Mouse (Mus musculus) neural tube, embryonic 14.5 days (tissue): ENCODE measurements at regions not wholly inside any gene's neighbourhood (a gene's known extent, or its start where the extent isn't known, plus 50 kb on each side); places are given as distances from the start of the nearest gene placed in this dataset.

Experiments
- ATAC-seq: fragments of 200-750 bp; cut with Nextera tagmentation; 2 replicates; pipeline ENCODE4 v1.8.0; 2017; ENCODE audit warnings: low read depth, mild to moderate bottlenecking, moderate TSS enrichment, moderate library complexity
- H3K27ac ChIP-seq: fragments of 300-500 bp; sonication (generic); 2 replicates; pipeline ENCODE4 v1.5.1; 2014; ENCODE audit warnings: low read depth, mild to moderate bottlenecking, control low read depth, low read length, moderate library complexity, mixed read lengths
- H3K27me3 ChIP-seq: fragments of 300-500 bp; sonication (generic); 2 replicates; pipeline ENCODE4 v1.6.1; 2014; ENCODE audit warnings: low read length; ENCODE audit not compliant: control insufficient read depth, insufficient read depth
- H3K36me3 ChIP-seq: fragments of 300-500 bp; sonication (generic); 2 replicates; pipeline ENCODE4 v1.6.1; 2014; ENCODE audit warnings: low read length, mixed read lengths; ENCODE audit not compliant: control insufficient read depth, insufficient read depth
- H3K4me1 ChIP-seq: fragments of 300-500 bp; sonication (generic); 2 replicates; pipeline ENCODE4 v1.6.1; 2014; ENCODE audit warnings: low read length; ENCODE audit not compliant: control insufficient read depth, insufficient read depth
- H3K4me2 ChIP-seq: fragments of 300-500 bp; sonication (generic); 2 replicates; pipeline ENCODE4 v1.6.1; 2014; ENCODE audit warnings: mild to moderate bottlenecking, low read depth, low read length, control low read depth
- H3K4me3 ChIP-seq: fragments of 300-500 bp; sonication (generic); 2 replicates; pipeline ENCODE4 v1.5.1; 2014; ENCODE audit warnings: low read depth, low read length, control low read depth, mixed read lengths
- H3K9ac ChIP-seq: fragments of 300-500 bp; sonication (generic); replicated peaks from 2 replicates; pipeline ENCODE4 v1.6.1; 2014; ENCODE audit warnings: low read depth, mild to moderate bottlenecking, control low read depth, low read length, mixed read lengths
- H3K9me3 ChIP-seq: fragments of 300-500 bp; sonication (generic); 2 replicates; pipeline ENCODE4 v1.6.1; 2016; ENCODE audit warnings: low read length; ENCODE audit not compliant: control insufficient read depth
- WGBS: fragments of 180-500 bp; shearing (Covaris S2); extraction: QIAGEN DNeasy Blood & Tissue Kit; methylation state at CpG from one replicate; pipeline ENCODE4 v1.1.7; 2014; 5-methylcytosine and 5-hydroxymethylcytosine counted together

DNA sequence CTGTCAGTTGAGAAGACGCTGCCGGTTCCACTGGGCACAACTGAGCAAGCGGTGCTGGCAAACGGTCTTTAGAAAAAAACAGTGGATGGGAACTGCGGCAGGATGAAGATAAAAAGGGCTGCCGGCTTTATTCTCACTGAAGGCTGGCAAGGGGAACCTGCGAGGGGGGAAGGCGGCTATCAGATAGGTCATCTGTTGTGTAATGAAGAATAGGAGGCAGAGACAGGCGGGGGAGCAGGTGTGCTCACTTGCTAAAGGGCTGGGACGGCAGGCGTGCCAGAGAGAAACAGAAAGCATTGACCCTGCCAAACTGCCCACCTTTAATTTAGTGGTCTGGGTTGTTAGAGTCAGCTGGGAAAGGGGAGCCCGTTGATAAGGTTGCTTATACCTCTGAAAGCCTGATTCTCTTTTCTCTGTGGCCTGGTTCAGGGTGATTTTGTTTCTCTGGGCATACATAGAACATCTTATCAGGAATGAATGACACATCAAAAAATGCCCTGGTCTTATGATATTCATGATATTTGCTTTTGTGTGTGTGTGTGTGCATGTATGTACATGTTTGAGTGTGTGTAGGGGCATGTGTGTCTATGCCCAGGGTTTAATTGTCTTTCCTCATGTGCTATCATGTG is 93.7 kb upstream of the Mki67 start:
- H3K4me2 ChIP-seq = no peak overlapping the region
- H3K4me3 ChIP-seq = no peak overlapping the region
- 40% methylated on average over 12 of the region's 12 CpGs for WGBS
- no peak for ATAC-seq
- no peaks in the 10 kb centered on the region for H3K27me3 ChIP-seq
- H3K9me3 ChIP-seq = no peaks in the 10 kb centered on the region
- no peaks in the 10 kb centered on the region for H3K36me3 ChIP-seq
- H3K27ac ChIP-seq = no peak overlapping the region
- no peak overlapping the region; the same call in 1 of the 2 replicates for H3K9ac ChIP-seq
- peaks cover 5% of the 10 kb centered on the region; the same call in 1 of the 2 replicates for H3K4me1 ChIP-seq

DNA sequence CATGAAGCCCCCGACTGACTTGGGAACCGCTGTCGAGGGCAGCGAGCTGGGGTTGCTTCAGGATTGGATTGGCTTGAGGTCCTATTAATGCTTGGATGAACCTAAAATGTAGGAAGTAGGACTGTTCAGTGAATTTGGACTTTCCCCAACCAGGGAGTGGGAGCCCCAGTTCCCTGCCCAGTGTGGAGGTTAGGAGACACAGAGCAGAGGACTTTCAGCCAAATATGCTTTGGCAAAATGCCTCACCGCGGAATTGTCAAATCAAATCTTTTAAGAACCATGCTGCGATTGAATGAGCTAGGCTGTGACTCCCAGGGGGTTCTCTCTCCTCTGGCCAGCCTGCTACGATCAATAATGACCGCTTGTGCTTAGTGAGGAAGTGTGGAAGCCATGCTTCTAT is 94.8 kb upstream of the Mki67 start:
- no peak overlapping the region for H3K9ac ChIP-seq
- H3K27me3 ChIP-seq = no peaks in the 10 kb centered on the region
- 70% methylated on average over 9 of the region's 9 CpGs for WGBS
- H3K27ac ChIP-seq = no peak overlapping the region
- no peak for ATAC-seq
- H3K36me3 ChIP-seq = no peaks in the 10 kb centered on the region
- H3K9me3 ChIP-seq = no peaks in the 10 kb centered on the region
- no peak overlapping the region for H3K4me3 ChIP-seq
- H3K4me1 ChIP-seq = peaks cover 5% of the 10 kb centered on the region; the same call in 1 of the 2 replicates
- H3K4me2 ChIP-seq = no peak overlapping the region

- H3K4me2 ChIP-seq = no peak overlapping the region
- H3K27ac ChIP-seq = no peak overlapping the region
- no peaks in the 10 kb centered on the region for H3K36me3 ChIP-seq
- no peak overlapping the region for H3K4me3 ChIP-seq
- H3K9ac ChIP-seq = no peak overlapping the region
- no peak for ATAC-seq
- H3K4me1 ChIP-seq = peaks cover 5% of the 10 kb centered on the region; the same call in 1 of the 2 replicates
- no peaks in the 10 kb centered on the region for H3K27me3 ChIP-seq
- no peaks in the 10 kb centered on the region for H3K9me3 ChIP-seq
- WGBS = 91% methylated on average over 3 of the region's 3 CpGs
Observed at GRCm38 (mm10) chr7:135813616-135814015, 97.5 kb upstream of the Mki67 start.

- Histone ChIP-seq H3K27me3 (no peaks in the 10 kb centered on the region), H3K9me3 (no peaks in the 10 kb centered on the region), H3K27ac (no peak overlapping the region), H3K4me3 (no peak overlapping the region), H3K4me2 (no peak overlapping the region), H3K36me3 (no peaks in the 10 kb centered on the region), H3K9ac (no peak overlapping the region), H3K4me1 (peaks cover 4% of the 10 kb centered on the region; the same call in 1 of the 2 replicates)
- no peak for ATAC-seq
- 93% methylated on average over 3 of the region's 3 CpGs for WGBS
Observed at GRCm38 (mm10) chr7:135816191-135816590, 100.0 kb upstream of the Mki67 start.

DNA sequence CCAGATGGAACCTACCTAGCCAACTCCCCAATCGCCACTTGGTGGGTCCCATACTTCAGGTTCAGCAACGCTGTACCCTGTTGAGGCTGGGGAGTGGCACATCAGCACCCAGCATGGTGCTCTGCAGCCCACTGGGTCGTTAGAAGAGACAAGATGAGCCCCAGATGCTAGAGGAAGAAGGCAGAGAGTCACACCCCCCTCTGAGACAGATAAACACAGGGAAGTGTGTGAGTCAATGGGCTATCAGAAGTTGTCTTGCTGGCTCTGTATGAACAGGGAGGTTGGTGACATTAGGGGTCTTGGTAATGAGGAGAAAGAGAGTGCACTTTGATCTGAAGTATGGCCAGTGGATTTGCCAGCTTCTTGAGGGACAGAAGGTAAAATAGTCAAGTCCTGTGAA is 101.7 kb upstream of the Mki67 start:
- ATAC-seq = no peak
- Histone ChIP-seq H3K4me3 (no peak overlapping the region), H3K27ac (no peak overlapping the region), H3K9me3 (no peaks in the 10 kb centered on the region), H3K9ac (no peak overlapping the region), H3K4me1 (no peaks in the 10 kb centered on the region), H3K27me3 (no peaks in the 10 kb centered on the region), H3K4me2 (no peak overlapping the region), H3K36me3 (no peaks in the 10 kb centered on the region)
- 59% methylated on average over 3 of the region's 3 CpGs for WGBS

DNA sequence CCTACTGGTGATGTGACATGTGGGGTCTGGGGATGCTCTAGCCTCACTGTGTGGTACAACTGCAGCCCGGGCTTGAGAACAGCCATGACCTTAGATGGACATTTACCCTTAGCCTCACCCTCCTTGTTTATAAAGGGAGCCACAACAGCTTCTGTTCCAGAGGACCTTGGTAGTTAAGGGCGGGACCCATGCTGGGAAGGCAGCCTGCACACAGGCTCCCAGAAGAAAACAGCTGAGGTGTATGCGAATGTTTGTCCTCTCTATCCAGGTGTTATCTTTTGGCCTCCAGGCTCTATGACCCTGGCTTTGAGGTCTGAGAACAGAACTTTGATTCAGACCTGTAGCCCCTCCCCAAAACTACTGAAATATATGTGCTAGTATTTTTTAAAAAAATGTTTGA is 102.1 kb upstream of the Mki67 start:
- Histone ChIP-seq H3K4me1 (no peaks in the 10 kb centered on the region), H3K4me2 (no peak overlapping the region), H3K36me3 (no peaks in the 10 kb centered on the region), H3K27me3 (no peaks in the 10 kb centered on the region), H3K9me3 (no peaks in the 10 kb centered on the region), H3K27ac (no peak overlapping the region), H3K4me3 (no peak overlapping the region), H3K9ac (no peak overlapping the region)
- WGBS = 73% methylated on average over 3 of the region's 3 CpGs
- ATAC-seq = no peak

DNA sequence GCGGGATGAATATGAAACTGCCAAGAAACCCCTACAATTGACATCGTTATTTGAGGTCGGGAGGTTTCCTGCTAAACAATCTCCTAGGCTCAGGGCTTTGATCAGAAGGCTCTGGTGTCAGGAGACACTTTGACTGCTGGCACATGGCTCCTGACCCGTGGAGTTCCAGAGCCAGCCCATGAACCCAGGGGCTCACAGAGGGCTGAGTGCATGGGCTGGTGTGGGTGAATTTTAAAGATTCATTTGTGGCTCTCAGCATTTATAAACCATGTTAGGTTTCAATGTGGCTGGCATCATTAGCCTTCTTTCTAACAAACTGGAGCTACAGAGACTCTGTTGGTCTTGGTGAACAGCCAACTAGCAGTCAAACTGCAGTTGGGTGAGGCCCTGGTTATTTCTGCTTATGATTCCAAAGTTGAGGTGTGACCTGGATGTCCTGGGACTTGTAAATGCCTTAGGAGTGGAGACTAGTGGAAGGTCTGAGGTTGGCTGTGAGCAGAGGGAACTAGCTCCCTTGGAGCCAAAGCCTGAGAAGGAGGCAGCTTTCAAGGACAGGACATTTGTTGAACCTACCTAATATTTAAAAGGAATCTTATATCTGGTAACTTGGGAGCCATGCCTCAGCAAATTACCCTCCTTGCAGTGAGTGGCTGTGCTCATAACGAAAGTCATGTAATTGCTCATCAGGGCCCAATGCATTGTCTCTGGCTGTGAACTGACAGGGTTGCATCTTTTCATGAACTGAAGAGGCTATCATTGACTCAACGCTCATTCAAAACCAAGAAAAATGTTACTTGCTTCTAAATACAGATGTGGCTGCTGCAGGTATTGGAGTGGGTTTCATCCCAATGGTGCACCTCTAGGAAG is 108.0 kb upstream of the Mki67 start:
- no peaks in the 10 kb centered on the region for H3K9me3 ChIP-seq
- H3K36me3 ChIP-seq = no peaks in the 10 kb centered on the region
- ATAC-seq = no peak
- H3K4me3 ChIP-seq = no peak overlapping the region
- H3K4me2 ChIP-seq = no peak overlapping the region
- H3K27ac ChIP-seq = no peak overlapping the region
- no peak overlapping the region for H3K9ac ChIP-seq
- H3K27me3 ChIP-seq = no peaks in the 10 kb centered on the region
- no peaks in the 10 kb centered on the region for H3K4me1 ChIP-seq
- WGBS = 76% methylated on average over 6 of the region's 6 CpGs

GRCm38 (mm10) chr7:135829246-135829645 is 113.1 kb upstream of the Mki67 start:
- no peak for ATAC-seq
- Histone ChIP-seq H3K36me3 (no peaks in the 10 kb centered on the region), H3K27me3 (no peaks in the 10 kb centered on the region), H3K9me3 (no peaks in the 10 kb centered on the region), H3K4me1 (peaks cover 4% of the 10 kb centered on the region; the same call in 1 of the 2 replicates), H3K9ac (no peak overlapping the region), H3K4me2 (no peak overlapping the region), H3K27ac (no peak overlapping the region), H3K4me3 (no peak overlapping the region)
- WGBS = 51% methylated on average over 2 of the region's 2 CpGs

GRCm38 (mm10) chr7:135833425-135833824 is 117.3 kb upstream of the Mki67 start:
- Histone ChIP-seq H3K36me3 (no peaks in the 10 kb centered on the region), H3K4me2 (no peak overlapping the region), H3K27ac (peak overlapping the region; percentile 45; the same call in 1 of the 2 replicates), H3K9ac (no peak overlapping the region), H3K4me3 (no peak overlapping the region), H3K27me3 (no peaks in the 10 kb centered on the region), H3K9me3 (no peaks in the 10 kb centered on the region), H3K4me1 (peaks cover 11% of the 10 kb centered on the region; the same call in 1 of the 2 replicates)
- WGBS = 60% methylated on average over 9 of the region's 9 CpGs
- ATAC-seq = no peak
